Mouse (Mus musculus) heart, postnatal 14 days (tissue): ENCODE data around the gene Tbx4. TPM values are rescaled to one million over a fixed set of nuclear protein-coding genes. Genes with fewer than 3 reads are reported as not detected.

Experiments
- DNase-seq, 2 experiments: peaks; one replicate each; pipeline ENCODE4 v3.0.0; 2021 to 2022
- intact Hi-C: fragments of 180-260 bp; cut with DNase I; formaldehyde crosslinking; loops from one replicate; pipeline ENCODE4 v1.15.1; 2025
- total RNA-seq, 2 experiments: library from RNA; stranded (reverse); gene quantifications; 2 replicates each; pipeline ENCODE4 v1.2.3; 2021

The Tbx4 gene
- total RNA-seq, 2 experiments from 2014 or later: 0.14 TPM; not detected in 1

DNA sequence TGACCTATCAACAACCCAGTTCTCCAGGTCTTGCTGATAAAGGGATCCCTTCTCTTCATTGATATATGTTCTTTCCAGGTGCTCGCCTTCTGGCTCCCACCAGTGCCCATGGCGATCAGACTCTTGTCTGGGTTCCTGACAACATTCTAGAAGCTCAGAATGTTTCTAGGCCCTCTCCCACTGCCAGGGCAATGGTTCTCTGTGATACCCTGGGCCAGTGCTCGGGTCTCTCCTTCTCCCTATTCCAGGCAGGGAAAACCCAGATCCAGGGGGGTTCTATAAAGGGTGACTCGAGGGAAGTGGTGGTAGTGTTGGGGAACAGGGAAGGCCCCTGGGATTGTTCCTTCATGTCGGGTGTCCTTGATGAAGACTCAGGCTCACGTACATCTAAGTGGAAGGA lies 36.0 kb upstream of the Tbx4 start, which contains the start of gene Gm11444:
Gene Gm11444 (minus strand): TSS at position 101 of the 400 bp plus-strand sequence.
- intact Hi-C loops: no loop called here
- DNase-seq: no peak

- no peak for DNase-seq
- intact Hi-C loops: no loop called here
Measured at GRCm38 (mm10) chr11:85850758-85851157, 35.5 kb upstream of the Tbx4 start.

GRCm38 (mm10) chr11:85857997-85858698 lies 28.1 kb upstream of the Tbx4 start:
- no peak for DNase-seq
- intact Hi-C loops: no loop called here

GRCm38 (mm10) chr11:85864363-85864762 lies 21.9 kb upstream of the Tbx4 start:
- no peak for DNase-seq
- intact Hi-C loops: no loop called here

DNA sequence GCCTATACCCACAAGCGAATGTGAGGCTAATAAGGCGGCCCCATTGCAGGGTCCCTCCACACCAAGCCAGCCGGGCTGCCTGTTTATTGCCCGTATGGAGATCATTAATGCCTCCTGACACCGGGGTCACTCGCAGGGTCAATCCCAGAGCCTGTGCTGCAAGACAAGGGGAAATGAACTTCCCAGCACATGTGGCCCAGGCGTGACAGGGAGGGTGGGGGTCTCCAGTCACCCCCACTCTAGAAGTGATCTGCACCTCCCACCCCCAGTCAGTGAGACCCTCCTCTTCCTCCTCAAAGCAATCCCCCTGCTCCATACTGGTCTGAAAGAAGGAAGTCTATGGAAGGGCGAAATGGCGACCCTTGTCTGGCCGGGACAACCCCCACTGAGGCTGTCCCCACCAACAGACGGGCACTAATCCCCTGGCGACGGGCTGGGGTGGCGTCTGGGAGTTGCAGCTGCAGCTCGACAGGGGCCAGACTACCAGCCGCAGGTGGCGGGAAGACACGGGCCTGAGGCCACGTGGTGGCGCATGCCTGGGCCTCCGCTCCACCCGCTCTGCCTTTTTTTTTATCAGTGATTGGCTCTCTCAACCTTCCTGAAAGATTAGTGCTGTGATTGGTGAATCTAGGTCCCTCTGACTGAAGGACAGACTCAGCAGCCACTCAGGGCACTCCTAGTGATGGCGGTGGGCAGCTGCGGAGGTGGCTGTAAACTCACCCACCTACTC lies 10.0 kb upstream of the Tbx4 start:
- intact Hi-C loops: no loop called here
- DNase-seq: no peak

DNA sequence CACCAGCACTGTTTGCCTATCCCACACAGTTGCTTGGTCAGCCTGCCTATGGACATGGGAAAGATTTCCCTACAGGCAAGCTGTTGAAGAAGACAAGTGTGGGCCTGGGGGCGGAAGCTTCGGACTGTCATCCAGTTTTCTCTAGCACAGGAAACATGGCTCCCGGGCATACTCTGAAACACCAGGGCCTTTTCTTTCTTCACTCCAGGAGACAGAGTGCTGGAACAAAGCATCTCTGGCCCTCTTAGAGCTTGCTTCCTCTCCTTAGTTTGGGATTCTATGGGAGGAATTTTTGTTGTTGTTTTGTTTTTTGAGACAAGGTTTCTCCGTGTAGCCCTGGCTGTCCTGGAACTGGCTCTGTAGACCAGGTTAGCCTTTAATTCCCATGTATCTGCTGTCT lies 1.7 kb upstream of the Tbx4 start:
- DNase-seq: no peak
- intact Hi-C loops: no loop called here

DNA sequence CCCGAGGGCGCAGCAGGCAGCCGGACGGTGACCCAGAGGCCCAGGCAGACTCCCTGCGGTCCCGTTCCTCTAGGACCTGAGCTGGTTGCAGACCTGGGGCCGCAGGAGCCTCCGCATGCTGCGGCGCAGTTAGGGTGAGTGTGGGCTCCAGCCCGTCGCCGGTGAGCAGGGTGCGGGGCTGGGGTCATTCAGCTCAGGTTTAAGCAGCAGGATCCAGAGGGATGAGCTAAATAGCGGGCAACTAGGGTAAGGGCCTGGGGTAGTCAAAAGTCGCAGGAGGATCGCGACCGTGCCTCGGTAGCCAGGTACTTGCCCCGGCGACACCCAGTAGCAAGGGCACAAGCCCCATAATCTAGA lies 185 bp downstream of the Tbx4 start:
- intact Hi-C loops: no loop called here

GRCm38 (mm10) chr11:85887273-85887672 lies 1.1 kb downstream of the Tbx4 start:
- DNase-seq: no peak
- intact Hi-C loops: no loop called here

More for the DNA sequence above, 185 bp downstream of the Tbx4 start:
- DNase-seq: no peak

GRCm38 (mm10) chr11:85887801-85888450 lies 1.7 kb downstream of the Tbx4 start:
- DNase-seq: no peak
- intact Hi-C loops: no loop called here

DNA sequence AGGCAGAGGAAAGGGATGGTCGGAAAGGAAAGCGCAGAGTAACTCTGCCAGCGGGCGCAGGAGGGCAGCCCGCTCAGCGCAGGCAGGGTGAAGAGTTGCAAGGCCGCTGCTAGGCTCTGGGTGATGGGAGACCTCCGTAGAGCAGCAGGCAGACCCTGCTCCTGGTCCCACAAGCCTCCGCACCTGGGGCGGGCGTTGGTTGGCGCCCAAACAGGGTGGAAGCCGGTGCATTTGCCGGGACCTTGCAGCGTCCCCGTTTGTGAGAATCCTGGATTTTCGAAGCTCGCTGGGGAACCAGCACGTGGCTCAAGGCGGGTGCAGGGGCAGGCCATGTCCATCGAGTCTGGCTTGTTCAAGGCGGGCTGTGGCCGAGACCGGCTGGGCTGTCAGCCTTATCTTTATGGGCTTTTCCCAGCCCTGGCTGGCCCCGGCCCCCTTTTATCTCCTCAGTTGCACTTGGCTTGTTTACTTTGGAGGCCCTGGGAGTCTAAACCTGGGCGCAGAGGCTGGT lies 2.3 kb downstream of the Tbx4 start:
- intact Hi-C loops: no loop called here
- DNase-seq: no peak

- DNase-seq: no peak
- intact Hi-C loops: no loop called here
Measured at GRCm38 (mm10) chr11:85889056-85889729, 3.0 kb downstream of the Tbx4 start.

DNA sequence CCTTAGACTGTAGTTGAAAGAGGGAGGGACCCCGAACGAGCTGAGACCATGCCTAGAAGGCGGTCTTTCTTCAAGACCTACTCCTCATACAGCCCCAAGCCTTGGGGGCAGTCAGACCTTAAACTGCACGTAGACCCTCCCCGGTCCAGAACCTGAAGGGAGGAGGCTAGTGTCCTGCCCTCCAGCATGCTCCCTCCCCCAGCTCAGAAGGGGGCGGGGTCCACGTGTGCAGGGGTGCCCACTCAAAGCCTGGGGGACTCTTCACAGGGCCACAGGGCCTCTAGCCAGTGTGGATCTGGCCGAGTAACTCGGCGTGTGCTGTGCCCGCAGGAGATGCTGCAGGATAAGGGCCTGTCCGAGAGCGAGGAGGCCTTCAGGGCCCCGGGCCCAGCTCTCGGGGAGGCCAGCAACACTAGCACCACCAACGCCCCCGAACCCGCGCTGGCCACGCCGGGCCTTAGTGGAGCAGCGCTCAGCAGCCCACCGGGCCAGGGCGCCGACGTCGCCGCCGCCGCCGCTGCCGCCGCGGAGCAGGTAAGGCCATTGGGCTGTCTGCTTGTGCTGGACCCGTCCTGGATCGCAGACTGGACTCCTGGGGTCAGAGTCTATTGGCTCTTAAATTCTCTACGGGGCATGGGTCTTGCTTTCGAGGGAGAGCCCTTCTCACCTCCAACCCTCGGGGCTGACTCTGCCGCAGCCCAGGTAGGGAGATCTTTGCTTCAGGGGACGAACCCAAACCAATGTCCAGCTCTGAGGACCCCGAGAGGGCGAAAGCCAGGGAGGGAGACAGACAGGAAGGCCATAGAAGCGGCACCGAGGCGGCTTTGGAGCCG lies 3.7 kb downstream of the Tbx4 start:
- no peak for DNase-seq
- intact Hi-C loops: no loop called here

DNA sequence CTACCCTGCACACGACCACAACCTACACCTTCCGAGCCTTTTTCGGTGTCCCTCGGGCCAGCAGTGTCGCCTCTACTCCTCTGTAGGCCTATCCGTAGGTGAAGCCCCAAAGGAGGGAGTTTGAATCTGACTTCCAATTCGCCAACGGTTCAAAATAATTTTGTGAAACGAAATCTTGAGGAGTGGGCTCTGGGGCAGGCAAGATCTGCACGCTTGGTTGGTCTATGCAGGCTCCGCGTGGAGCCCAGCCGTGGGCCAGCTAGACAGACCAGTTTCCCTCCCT lies 4.3 kb downstream of the Tbx4 start:
- intact Hi-C loops: no loop called here

GRCm38 (mm10) chr11:85891010-85891691 lies 4.9 kb downstream of the Tbx4 start:
- intact Hi-C loops: no loop called here
- no peak for DNase-seq

More for the DNA sequence above, 4.3 kb downstream of the Tbx4 start:
- no peak for DNase-seq

DNA sequence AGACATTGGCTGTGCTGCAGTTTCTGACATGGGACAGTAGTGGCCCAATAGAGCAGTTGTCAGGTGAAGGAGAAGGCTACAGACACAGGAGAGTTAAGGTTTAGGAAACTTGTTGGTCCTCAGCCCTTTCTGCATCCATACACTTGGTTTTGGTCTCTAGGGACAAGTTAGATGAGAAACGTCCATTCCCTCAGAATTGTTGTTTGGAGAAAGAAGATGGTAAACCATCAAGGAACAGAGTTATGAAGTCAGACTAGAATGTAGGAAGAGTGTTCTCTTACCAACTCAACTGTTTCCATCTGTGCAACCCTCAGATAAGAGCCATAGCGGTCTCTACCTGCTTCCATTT lies 5.4 kb downstream of the Tbx4 start:
- intact Hi-C loops: no loop called here
- no peak for DNase-seq

- intact Hi-C loops: no loop called here
- no peak for DNase-seq
Measured at GRCm38 (mm10) chr11:85892771-85893170, 6.5 kb downstream of the Tbx4 start.

DNA sequence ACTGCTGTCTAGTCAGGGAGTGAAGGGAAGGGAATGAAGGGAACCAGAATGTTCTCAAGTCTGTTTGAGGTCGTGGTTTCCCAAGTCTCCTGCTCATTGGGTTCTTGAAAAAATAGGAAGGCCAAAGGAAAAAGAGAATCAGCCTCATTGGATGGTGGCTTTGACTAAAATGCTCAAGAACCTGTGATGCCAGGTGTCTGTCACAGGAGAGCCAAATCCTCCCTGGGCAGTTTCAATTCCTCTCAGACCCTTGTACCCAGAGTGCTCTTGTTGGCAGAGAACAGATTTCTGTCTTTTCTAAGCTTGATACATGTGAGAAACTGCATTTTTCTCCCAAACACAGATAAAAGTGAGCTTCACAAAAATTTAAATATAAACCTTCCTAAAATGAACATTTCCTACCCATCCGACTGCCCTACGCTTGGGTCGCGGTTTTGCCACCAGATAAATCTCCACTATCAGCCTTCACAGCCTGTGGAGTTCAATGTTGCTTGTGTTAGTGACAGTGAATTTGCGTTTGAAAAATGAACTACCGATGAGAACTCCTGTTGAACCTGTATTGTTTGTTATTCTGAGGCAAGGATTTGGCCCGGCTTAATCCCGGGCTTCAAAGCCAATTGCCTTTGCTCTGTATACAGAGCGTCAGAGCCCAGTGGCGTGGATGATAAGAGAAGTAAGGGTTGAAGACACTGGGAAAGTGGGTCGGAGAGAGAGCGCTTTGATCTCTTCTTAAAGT lies 7.3 kb downstream of the Tbx4 start:
- intact Hi-C loops: no loop called here
- no peak for DNase-seq

GRCm38 (mm10) chr11:85894136-85894530 lies 7.9 kb downstream of the Tbx4 start:
- DNase-seq: no peak
- intact Hi-C loops: no loop called here
